Mouse (Mus musculus): ENCODE measurements at regions not wholly inside any gene's neighbourhood (a gene's known extent, or its start where the extent isn't known, plus 50 kb on each side); places are given as distances from the start of the nearest gene placed in this dataset.

- Histone ChIP-seq H3K4me3 (ENCODE audit: low read depth, low read length) (no peak overlapping the region), H3K27me3 (ENCODE audit: control insufficient read depth, insufficient read depth, low read length, poor library complexity, severe bottlenecking) (no peaks in the 10 kb centered on the region), H3K27ac (ENCODE audit: insufficient read depth, low read length) (no peak overlapping the region), H3K9me3 (replicated peaks; ENCODE audit: control insufficient read depth, insufficient read depth, low read length, poor library complexity, severe bottlenecking) (no peaks in the 10 kb centered on the region), H3K4me1 (ENCODE audit: control insufficient read depth, insufficient read depth, low read length) (no peaks in the 10 kb centered on the region), H3K9ac (ENCODE audit: low read depth, poor library complexity, severe bottlenecking) (no peak overlapping the region), H3K36me3 (ENCODE audit: control insufficient read depth, insufficient read depth, low read length, poor library complexity, severe bottlenecking) (no peaks in the 10 kb centered on the region)
- TF ChIP-seq POLR2A (IDR thresholded peaks at IDR 0.05; ENCODE audit: insufficient read depth, low read length) (no peak), CTCF (IDR thresholded peaks at IDR 0.05; ENCODE audit: low read depth, low read length) (no peak)
These were observed 759.9 kb upstream of the Fam160b2 start for GRCm38 (mm10) chr14:71359581-71359980.

GRCm38 (mm10) chr14:71338219-71338618 lies 738.6 kb upstream of the Fam160b2 start:
- no peaks in the 10 kb centered on the region for H3K36me3 ChIP-seq (ENCODE audit: control insufficient read depth, insufficient read depth, low read length, poor library complexity, severe bottlenecking)
- no peaks in the 10 kb centered on the region for H3K9me3 ChIP-seq (replicated peaks; ENCODE audit: control insufficient read depth, insufficient read depth, low read length, poor library complexity, severe bottlenecking)
- no peak overlapping the region for H3K4me3 ChIP-seq (ENCODE audit: low read depth, low read length)
- TF ChIP-seq POLR2A (IDR thresholded peaks at IDR 0.05; ENCODE audit: insufficient read depth, low read length) (no peak), CTCF (IDR thresholded peaks at IDR 0.05; ENCODE audit: low read depth, low read length) (no peak), EP300 (IDR thresholded peaks at IDR 0.05; ENCODE audit: insufficient read depth, low read depth, low read length) (no peak)
- no peaks in the 10 kb centered on the region for H3K27me3 ChIP-seq (ENCODE audit: control insufficient read depth, insufficient read depth, low read length, poor library complexity, severe bottlenecking)
- no peaks in the 10 kb centered on the region for H3K4me1 ChIP-seq (ENCODE audit: control insufficient read depth, insufficient read depth, low read length)
- no peak overlapping the region for H3K9ac ChIP-seq (ENCODE audit: low read depth, poor library complexity, severe bottlenecking)
- no peak overlapping the region for H3K27ac ChIP-seq (ENCODE audit: insufficient read depth, low read length)

GRCm38 (mm10) chr14:71336906-71337305 lies 737.3 kb upstream of the Fam160b2 start:
- Histone ChIP-seq H3K27ac (ENCODE audit: insufficient read depth, low read length) (no peak overlapping the region), H3K4me3 (ENCODE audit: low read depth, low read length) (no peak overlapping the region), H3K27me3 (ENCODE audit: control insufficient read depth, insufficient read depth, low read length, poor library complexity, severe bottlenecking) (no peaks in the 10 kb centered on the region), H3K36me3 (ENCODE audit: control insufficient read depth, insufficient read depth, low read length, poor library complexity, severe bottlenecking) (no peaks in the 10 kb centered on the region), H3K4me1 (ENCODE audit: control insufficient read depth, insufficient read depth, low read length) (no peaks in the 10 kb centered on the region), H3K9me3 (replicated peaks; ENCODE audit: control insufficient read depth, insufficient read depth, low read length, poor library complexity, severe bottlenecking) (no peaks in the 10 kb centered on the region), H3K9ac (ENCODE audit: low read depth, poor library complexity, severe bottlenecking) (no peak overlapping the region)
- no peak for TF ChIP-seq CTCF (IDR thresholded peaks at IDR 0.05; ENCODE audit: low read depth, low read length)
- no peak for TF ChIP-seq POLR2A (IDR thresholded peaks at IDR 0.05; ENCODE audit: insufficient read depth, low read length)
- no peak for TF ChIP-seq EP300 (IDR thresholded peaks at IDR 0.05; ENCODE audit: insufficient read depth, low read depth, low read length)

GRCm38 (mm10) chr14:71334022-71334421 lies 734.4 kb upstream of the Fam160b2 start:
- Histone ChIP-seq H3K4me3 (ENCODE audit: low read depth, low read length) (no peak overlapping the region), H3K9ac (ENCODE audit: low read depth, poor library complexity, severe bottlenecking) (no peak overlapping the region), H3K27me3 (ENCODE audit: control insufficient read depth, insufficient read depth, low read length, poor library complexity, severe bottlenecking) (no peaks in the 10 kb centered on the region), H3K36me3 (ENCODE audit: control insufficient read depth, insufficient read depth, low read length, poor library complexity, severe bottlenecking) (no peaks in the 10 kb centered on the region), H3K4me1 (ENCODE audit: control insufficient read depth, insufficient read depth, low read length) (no peaks in the 10 kb centered on the region), H3K9me3 (replicated peaks; ENCODE audit: control insufficient read depth, insufficient read depth, low read length, poor library complexity, severe bottlenecking) (no peaks in the 10 kb centered on the region), H3K27ac (ENCODE audit: insufficient read depth, low read length) (no peak overlapping the region)
- TF ChIP-seq POLR2A (IDR thresholded peaks at IDR 0.05; ENCODE audit: insufficient read depth, low read length) (no peak), EP300 (IDR thresholded peaks at IDR 0.05; ENCODE audit: insufficient read depth, low read depth, low read length) (no peak), CTCF (IDR thresholded peaks at IDR 0.05; ENCODE audit: low read depth, low read length) (no peak)

GRCm38 (mm10) chr14:71329862-71330630 lies 730.4 kb upstream of the Fam160b2 start:
- Histone ChIP-seq H3K4me3 (ENCODE audit: low read depth, low read length) (no peak overlapping the region), H3K27ac (ENCODE audit: insufficient read depth, low read length) (no peak overlapping the region), H3K36me3 (ENCODE audit: control insufficient read depth, insufficient read depth, low read length, poor library complexity, severe bottlenecking) (no peaks in the 10 kb centered on the region), H3K9ac (ENCODE audit: low read depth, poor library complexity, severe bottlenecking) (no peak overlapping the region), H3K27me3 (ENCODE audit: control insufficient read depth, insufficient read depth, low read length, poor library complexity, severe bottlenecking) (no peaks in the 10 kb centered on the region), H3K4me1 (ENCODE audit: control insufficient read depth, insufficient read depth, low read length) (no peaks in the 10 kb centered on the region), H3K9me3 (replicated peaks; ENCODE audit: control insufficient read depth, insufficient read depth, low read length, poor library complexity, severe bottlenecking) (no peaks in the 10 kb centered on the region)
- TF ChIP-seq POLR2A (IDR thresholded peaks at IDR 0.05; ENCODE audit: insufficient read depth, low read length) (no peak), EP300 (IDR thresholded peaks at IDR 0.05; ENCODE audit: insufficient read depth, low read depth, low read length) (no peak), CTCF (IDR thresholded peaks at IDR 0.05; ENCODE audit: low read depth, low read length) (no peak)

GRCm38 (mm10) chr14:71327621-71328020 lies 728.0 kb upstream of the Fam160b2 start:
- Histone ChIP-seq H3K4me3 (ENCODE audit: low read depth, low read length) (no peak overlapping the region), H3K9ac (ENCODE audit: low read depth, poor library complexity, severe bottlenecking) (no peak overlapping the region), H3K4me1 (ENCODE audit: control insufficient read depth, insufficient read depth, low read length) (no peaks in the 10 kb centered on the region), H3K9me3 (replicated peaks; ENCODE audit: control insufficient read depth, insufficient read depth, low read length, poor library complexity, severe bottlenecking) (no peaks in the 10 kb centered on the region), H3K27ac (ENCODE audit: insufficient read depth, low read length) (no peak overlapping the region), H3K36me3 (ENCODE audit: control insufficient read depth, insufficient read depth, low read length, poor library complexity, severe bottlenecking) (no peaks in the 10 kb centered on the region), H3K27me3 (ENCODE audit: control insufficient read depth, insufficient read depth, low read length, poor library complexity, severe bottlenecking) (no peaks in the 10 kb centered on the region)
- no peak for TF ChIP-seq CTCF (IDR thresholded peaks at IDR 0.05; ENCODE audit: low read depth, low read length)
- TF ChIP-seq EP300 (IDR thresholded peaks at IDR 0.05; ENCODE audit: insufficient read depth, low read depth, low read length) = no peak
- no peak for TF ChIP-seq POLR2A (IDR thresholded peaks at IDR 0.05; ENCODE audit: insufficient read depth, low read length)

Data from ES-Bruce4 (cell line).